Comparison of ENCODE assay signal across 20 mouse cellular contexts in genomic region chr2:109930366-109930765, GRCm38 (mm10). TPM values are rescaled to one million over a fixed set of nuclear protein-coding genes. Genes with fewer than 3 reads are reported as not detected.
DNase-seq lines count a peak whose midpoint lies in the region; TF ChIP-seq lines count a peak whose summit lies in the region.
"Had no signal": no experiment of that assay in that cellular context is flagged by ENCODE, and none has a peak within 500 bp of the region (broad histone marks: within the 10 kb centered on the region; RNA-seq: fewer than 3 reads in every experiment).

No protein-coding gene starts in this region.

- no peak overlapping the region for H3K9ac ChIP-seq in heart, adult 2 months (ENCODE audit: low read depth, low read length)
- H3K9ac ChIP-seq: embryonic facial prominence, embryonic 12.5 days; forebrain, embryonic 13.5 days; forebrain, embryonic 15.5 days; forebrain, postnatal 0 days had no signal

- no peak for TF ChIP-seq POLR2A in heart, adult 2 months (IDR thresholded peaks at IDR 0.05; ENCODE audit: insufficient read depth, low read depth, low read length)

- peaks cover 4% of the 10 kb centered on the region; the same call in 1 of the 2 replicates for H3K36me3 ChIP-seq in heart, adult 2 months (ENCODE audit: control insufficient read depth, insufficient read depth, low read length)
- H3K36me3 ChIP-seq: forebrain, embryonic 15.5 days had no signal

- H3K27ac ChIP-seq in heart, adult 2 months, result no peak overlapping the region
- H3K27ac ChIP-seq: embryonic facial prominence, embryonic 10.5 days; embryonic facial prominence, embryonic 12.5 days; forebrain, embryonic 13.5 days; forebrain, embryonic 15.5 days had no signal

- no peaks in the 10 kb centered on the region; the same call in none of the 2 replicates for H3K4me1 ChIP-seq in heart, adult 2 months (ENCODE audit: control insufficient read depth, insufficient read depth, low read length)
- H3K4me1 ChIP-seq: forebrain, embryonic 13.5 days; forebrain, embryonic 15.5 days had no signal

- 96% methylated on average over 5 of the region's 5 CpGs for WGBS in heart, adult 2 months

- intact Hi-C loops in heart, adult 2 months (cut with DNase I), result no loop called here

- no peak for TF ChIP-seq EP300 in heart, adult 2 months (IDR thresholded peaks at IDR 0.05; ENCODE audit: insufficient read depth, low read depth, low read length)

- no peak overlapping the region for H3K4me3 ChIP-seq in heart, adult 2 months
- H3K4me3 ChIP-seq: embryonic facial prominence, embryonic 10.5 days; embryonic facial prominence, embryonic 12.5 days; forebrain, embryonic 13.5 days; forebrain, embryonic 15.5 days had no signal

- TF ChIP-seq CTCF in heart, adult 2 months (IDR thresholded peaks at IDR 0.05), result no peak

- H3K27me3 ChIP-seq in heart, adult 2 months (ENCODE audit: control insufficient read depth, insufficient read depth, low read length), result no peaks in the 10 kb centered on the region
- H3K27me3 ChIP-seq: embryonic facial prominence, embryonic 12.5 days; Patski had no signal

- DNase-seq in heart, adult 11 months, result peak; percentile 73
- no peak for DNase-seq in heart, adult 2 months
- DNase-seq in ES-CJ7 (ENCODE audit: low read depth, low spot score) (peak; percentile 50), ZHBTc4 (ENCODE audit: low read depth, low spot score) (peak; percentile 57)
- no peak for DNase-seq in kidney, postnatal 4 days
- DNase-seq in ovary, adult 18-20 months (ENCODE audit: low spot score), result no peak
- DNase-seq: adrenal gland, adult 8-10 months; adrenal gland, postnatal 14 days; B cell, adult 2 months; cerebellum, adult 11-12 months; cerebellum, adult 2 months; cerebellum, adult 9-10 months; cerebellum, postnatal 10 days; cerebellum, postnatal 25 days; forebrain, postnatal 0 days had no signal

- H3K79me2 ChIP-seq in heart, adult 2 months (replicated peaks; ENCODE audit: control insufficient read depth, insufficient read depth, low read length), result peaks cover 6% of the 10 kb centered on the region; the same call in 1 of the 2 replicates

RNA-seq across cellular contexts. Expression of gene Lgr4, which starts 12.9 kb away (rescaled TPM):
- 10 to 100 TPM; 22.1 to 23.7 TPM for total RNA-seq in heart, adult 2 months (2021)
- polyA plus RNA-seq in heart, adult 2 months (2012; rRNA removed), result 13.5 and 22.7 TPM in 2 replicates

RNA-seq across cellular contexts. Expression of gene Lin7c, which starts 39.7 kb away (rescaled TPM):
- total RNA-seq in heart, adult 2 months (2021), result 10 to 100 TPM; 43.3 to 43.6 TPM
- 6.9 and 15.6 TPM in 2 replicates for polyA plus RNA-seq in heart, adult 2 months (2012; rRNA removed)

Comparison
In these comparisons a context has a peak if more than half of its experiments do, and no peak if none do; other contexts are left out.
1. DNase-seq: peak in heart, adult 11 months (single experiment), ES-CJ7 (single experiment) and ZHBTc4 (single experiment); none in heart, adult 2 months (0 of 2), kidney, postnatal 4 days (0 of 2) and ovary, adult 18-20 months (single experiment).